Mouse (Mus musculus): ENCODE data around the gene Cep55. TPM values are rescaled to one million over a fixed set of nuclear protein-coding genes. Genes with fewer than 3 reads are reported as not detected.

The Cep55 gene
- total RNA-seq, 2 experiments from 2014 or later, result 0.45 to 1.3 TPM

DNA sequence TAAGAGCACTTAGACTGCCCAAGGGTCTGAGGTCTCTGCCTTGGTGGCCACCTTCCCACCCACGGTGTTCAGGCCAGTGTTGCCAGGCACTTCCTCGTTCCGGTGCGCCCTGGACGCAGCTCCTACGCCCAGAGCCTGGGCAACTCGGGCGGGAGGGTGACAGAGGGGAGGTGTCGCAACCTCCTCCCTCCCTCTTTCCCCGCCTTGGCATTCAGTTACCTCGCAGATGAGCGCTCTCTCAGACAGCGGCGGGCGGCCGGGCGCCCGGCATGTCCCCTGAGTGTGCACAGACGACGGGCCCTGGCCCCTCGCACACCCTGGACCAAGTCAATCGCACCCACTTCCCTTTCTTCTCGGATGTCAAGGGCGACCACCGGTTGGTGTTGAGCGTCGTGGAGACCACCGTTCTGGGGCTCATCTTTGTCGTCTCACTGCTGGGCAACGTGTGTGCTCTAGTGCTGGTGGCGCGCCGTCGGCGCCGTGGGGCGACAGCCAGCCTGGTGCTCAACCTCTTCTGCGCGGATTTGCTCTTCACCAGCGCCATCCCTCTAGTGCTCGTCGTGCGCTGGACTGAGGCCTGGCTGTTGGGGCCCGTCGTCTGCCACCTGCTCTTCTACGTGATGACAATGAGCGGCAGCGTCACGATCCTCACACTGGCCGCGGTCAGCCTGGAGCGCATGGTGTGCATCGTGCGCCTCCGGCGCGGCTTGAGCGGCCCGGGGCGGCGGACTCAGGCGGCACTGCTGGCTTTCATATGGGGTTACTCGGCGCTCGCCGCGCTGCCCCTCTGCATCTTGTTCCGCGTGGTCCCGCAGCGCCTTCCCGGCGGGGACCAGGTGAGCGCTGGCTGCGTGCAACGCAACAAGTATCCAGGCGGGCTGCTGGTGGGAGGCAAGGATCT is 42.3 kb downstream of the Cep55 start, which contains the start of gene Ffar4:
Gene Ffar4, plus strand, starts transcription at position 214 of the 901 bp plus-strand sequence.
- DNase-seq (ENCODE audit: low spot score in 2 of 2), result no peak

DNA sequence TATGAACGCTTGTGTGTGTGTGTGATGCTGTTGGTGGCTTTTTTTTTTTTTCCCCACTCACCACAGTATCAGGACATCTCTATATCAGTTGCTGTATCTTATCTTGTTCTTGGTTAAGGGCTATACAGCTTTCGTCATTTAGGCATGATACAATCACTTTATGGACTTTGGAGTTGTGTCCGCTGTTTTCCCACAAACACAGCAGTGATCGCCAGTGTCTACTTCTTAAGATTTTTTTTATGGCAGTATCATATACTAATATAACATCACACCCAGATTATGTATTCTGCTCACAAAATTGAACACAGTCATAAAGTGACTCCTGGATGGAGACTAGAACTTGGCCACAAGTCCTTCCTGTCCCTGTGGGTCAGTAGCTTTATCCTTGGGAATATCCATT is 53.1 kb downstream of the Cep55 start:
- no peak for DNase-seq (ENCODE audit: low spot score in 2 of 2)

DNA sequence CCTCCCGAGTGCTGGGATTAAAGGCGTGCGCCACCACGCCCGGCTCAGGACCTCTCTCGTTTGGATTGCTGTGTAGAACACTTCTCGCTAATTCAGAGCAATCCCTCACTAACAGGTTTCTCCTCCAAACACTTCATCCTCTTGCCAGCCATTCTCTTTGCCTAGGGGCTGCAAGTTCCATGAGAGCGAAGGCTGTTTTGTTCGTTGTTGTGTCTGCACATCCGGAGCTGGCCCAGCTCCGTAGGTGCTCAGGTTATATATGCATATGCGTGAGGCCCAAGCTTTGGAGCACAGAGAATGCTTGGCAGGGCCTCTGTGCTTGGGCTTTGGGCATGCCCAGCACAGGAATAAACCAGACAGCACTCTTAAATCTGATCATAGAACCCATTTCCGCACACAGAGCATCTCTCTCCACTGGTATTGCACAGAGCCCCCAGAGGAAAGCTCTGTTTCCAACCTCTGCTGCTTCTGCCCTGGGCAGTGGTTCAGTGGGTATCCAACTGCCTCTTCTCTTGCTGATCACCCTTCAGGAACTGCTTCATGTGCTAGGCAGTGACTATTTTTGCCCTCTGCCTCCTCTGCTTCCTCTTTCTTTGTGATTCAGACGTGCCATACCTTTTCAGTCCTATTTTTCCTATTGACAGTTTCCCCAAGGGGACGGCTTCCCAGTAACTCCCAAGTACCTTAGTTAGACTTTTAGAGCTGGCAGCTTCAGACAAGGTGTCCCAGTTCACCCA is 54.9 kb downstream of the Cep55 start:
- no peak for DNase-seq (ENCODE audit: low spot score in 2 of 2)

DNA sequence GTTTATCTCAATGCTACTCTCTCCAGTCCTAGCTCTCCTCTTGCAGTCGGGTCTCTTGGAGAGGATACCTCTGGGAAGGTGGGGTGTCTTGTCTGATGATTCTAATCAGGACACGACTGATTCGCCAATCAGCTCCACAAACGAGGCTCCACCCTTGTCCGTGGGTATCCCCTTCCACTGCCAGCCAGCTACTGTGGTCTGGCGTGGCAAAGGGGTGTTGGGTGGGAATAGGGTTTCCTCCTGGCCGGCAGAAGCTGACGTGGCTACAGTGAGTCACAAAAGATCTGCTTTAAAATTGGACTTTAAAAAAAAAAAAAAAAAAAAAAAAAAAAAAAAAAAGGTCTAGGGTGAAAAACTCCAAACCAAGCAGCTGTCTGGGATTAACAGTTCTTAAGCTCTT is 56.2 kb downstream of the Cep55 start:
- no peak for DNase-seq (ENCODE audit: low spot score in 2 of 2)

DNA sequence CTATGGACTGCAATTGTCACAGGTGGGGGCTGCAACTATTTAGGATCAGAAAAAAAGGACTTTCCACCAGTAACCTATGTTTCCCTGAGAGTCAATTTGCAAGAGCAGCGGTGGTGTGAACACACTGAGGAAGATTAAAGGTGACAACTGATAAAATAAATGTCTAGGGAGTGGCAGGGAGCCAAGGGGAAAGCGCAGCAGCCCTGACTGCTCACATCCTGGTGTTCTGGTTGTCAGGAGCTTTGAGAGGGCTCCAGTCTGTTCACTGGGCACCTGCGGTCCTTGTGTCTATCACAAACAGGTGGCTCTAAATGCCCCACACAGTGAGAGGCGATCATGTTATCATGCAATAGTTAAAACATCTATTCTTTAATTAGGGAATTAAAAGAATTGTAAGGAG is 57.8 kb downstream of the Cep55 start:
- DNase-seq (ENCODE audit: low spot score in 2 of 2), result no peak

DNA sequence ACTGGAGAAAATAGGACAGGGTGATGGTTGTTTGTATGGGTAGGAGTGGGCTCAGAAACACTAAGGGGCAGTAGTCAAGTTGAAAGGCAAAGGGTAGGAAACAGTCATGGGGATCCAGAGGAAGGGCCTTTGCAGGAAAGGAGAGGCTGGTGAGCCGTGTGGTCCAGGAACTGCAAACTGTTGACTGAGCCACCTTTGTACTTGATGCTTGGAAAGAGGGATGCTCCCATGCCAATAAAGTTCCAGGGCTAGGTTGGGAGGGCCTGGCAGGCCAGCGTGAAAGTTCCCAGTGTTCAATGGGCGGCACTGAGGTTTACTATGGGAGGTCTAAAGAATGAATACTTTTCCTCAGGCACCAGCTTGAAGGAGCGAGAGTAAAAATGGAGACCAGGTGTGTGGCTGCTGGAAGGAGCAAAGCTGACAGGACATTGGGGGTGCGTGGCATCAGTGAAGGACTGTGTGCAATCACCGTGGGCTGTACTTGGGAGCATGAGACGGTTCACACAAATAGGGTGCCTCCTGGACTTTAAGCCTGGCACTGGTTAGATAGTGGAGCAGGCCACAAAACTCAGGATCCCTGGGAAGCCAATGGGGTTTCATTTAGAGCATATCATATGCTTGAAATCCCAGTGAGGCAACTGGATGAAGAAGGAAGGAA is 60.2 kb downstream of the Cep55 start:
- DNase-seq (ENCODE audit: low spot score in 2 of 2), result no peak

DNA sequence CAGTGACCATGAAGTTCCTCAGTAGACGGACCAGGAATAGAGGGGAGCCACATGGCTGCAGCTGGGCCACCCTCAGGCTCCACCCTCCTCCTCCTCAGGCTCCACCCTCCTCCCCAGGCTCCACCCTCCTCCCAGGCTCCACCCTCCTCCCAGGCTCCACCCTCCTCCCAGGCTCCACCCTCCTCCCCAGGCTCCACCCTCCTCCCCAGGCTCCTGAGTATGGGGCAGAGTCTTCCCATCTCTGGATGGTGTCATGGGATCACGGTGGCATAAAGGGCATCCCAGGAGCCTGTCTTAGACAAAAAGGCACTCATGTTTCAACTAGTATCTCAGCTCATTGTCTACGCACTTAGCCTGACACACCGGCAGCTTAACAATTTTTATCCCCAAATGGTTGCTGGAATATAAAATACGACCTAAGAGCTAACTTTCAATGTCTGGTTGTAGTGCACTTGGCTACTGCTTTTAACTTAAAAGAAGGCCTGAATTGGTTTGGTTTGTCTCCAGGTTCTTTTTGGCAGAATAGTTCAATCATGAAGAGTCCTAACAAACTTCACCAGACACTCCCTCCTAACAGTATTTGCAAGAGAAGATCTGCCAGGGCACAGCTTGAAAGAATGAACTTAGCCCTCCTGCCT is 65.4 kb downstream of the Cep55 start:
- DNase-seq (ENCODE audit: low spot score in 2 of 2), result no peak

DNA sequence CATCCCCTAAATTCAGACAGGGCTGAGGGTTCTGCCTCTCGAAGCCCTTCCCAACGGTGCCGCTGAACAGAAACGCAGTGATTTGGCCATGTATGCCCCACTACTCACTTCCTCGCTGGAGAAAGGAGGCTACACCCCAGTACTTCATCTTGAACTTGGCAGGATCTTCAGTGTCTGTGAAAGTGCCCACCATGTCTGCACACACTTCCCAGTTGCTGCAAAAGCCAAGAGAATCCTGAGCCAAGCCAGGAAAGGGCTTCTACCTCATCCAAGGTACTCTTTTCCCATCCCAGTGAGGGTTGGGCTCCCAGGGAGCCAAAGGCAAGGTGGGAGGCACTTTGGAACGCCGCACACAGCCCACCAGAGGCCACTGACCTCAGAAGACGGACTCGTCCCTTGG is 69.1 kb downstream of the Cep55 start:
- no peak for DNase-seq (ENCODE audit: low spot score in 2 of 2)

Other genes with a start within 250 kb of the Cep55 start
- gene Myof, start 11.4 kb upstream of the Cep55 start, total RNA-seq (2021), result 1 to 10 TPM; 5.6 to 7.9 TPM
- gene Ffar4, start 42.1 kb downstream of the Cep55 start, total RNA-seq (2021), result not detected
- gene Rbp4, start 70.3 kb downstream of the Cep55 start, total RNA-seq (2021), result 1 to 10 TPM; 6.1 to 6.6 TPM
- under 1 TPM in 1 of 2 experiments, not detected in 1; 0.12 TPM for gene Pde6c, start 77.8 kb downstream of the Cep55 start, total RNA-seq (2021)
- 10 to 100 TPM; 16.4 to 18.1 TPM for gene Fra10ac1, start 169.1 kb downstream of the Cep55 start, total RNA-seq (2021)
- 100 to 1,000 TPM; 155 to 168 TPM for gene Lgi1, start 209.5 kb downstream of the Cep55 start, total RNA-seq (2021)

All from layer of hippocampus, postnatal 14 days (tissue).